Mouse (Mus musculus) hindbrain, embryonic 12.5 days (tissue): Measurements from ENCODE around the gene 0610030E20Rik. TPM values are rescaled to one million over a fixed set of nuclear protein-coding genes. Genes with fewer than 3 reads are reported as not detected.
A peak's percentile ranks its signal among the peaks of the same experiment; 100 is the strongest.

ENCODE experiments used
- ATAC-seq: fragments of 200-750 bp; cut with Nextera tagmentation; 2 replicates; pipeline ENCODE4 v1.8.0; 2017; ENCODE audit warnings: moderate TSS enrichment; ENCODE audit not compliant: low FRiP score
- H3K27ac ChIP-seq: fragments of 300-500 bp; sonication (generic); 2 replicates; pipeline ENCODE4 v1.5.1; 2016; ENCODE audit warnings: mild to moderate bottlenecking
- H3K27me3 ChIP-seq: fragments of 300-500 bp; sonication (generic); 2 replicates; pipeline ENCODE4 v1.6.1; 2016; ENCODE audit warnings: mild to moderate bottlenecking
- H3K36me3 ChIP-seq: fragments of 300-500 bp; sonication (generic); 2 replicates; pipeline ENCODE4 v1.6.1; 2016; ENCODE audit warnings: mild to moderate bottlenecking
- H3K4me1 ChIP-seq: fragments of 300-500 bp; sonication (generic); 2 replicates; pipeline ENCODE4 v1.6.1; 2016
- H3K4me2 ChIP-seq: fragments of 300-500 bp; sonication (generic); replicated peaks from 2 replicates; pipeline ENCODE4 v1.6.1; 2016; ENCODE audit warnings: mild to moderate bottlenecking
- H3K4me3 ChIP-seq: fragments of 300-500 bp; sonication (generic); 2 replicates; pipeline ENCODE4 v1.5.1; 2016; ENCODE audit warnings: mild to moderate bottlenecking
- H3K9ac ChIP-seq: fragments of 300-500 bp; sonication (generic); 2 replicates; pipeline ENCODE4 v1.6.1; 2016; ENCODE audit warnings: mild to moderate bottlenecking, moderate library complexity
- H3K9me3 ChIP-seq: fragments of 300-500 bp; sonication (generic); replicated peaks from 2 replicates; pipeline ENCODE4 v1.6.1; 2016; ENCODE audit warnings: mild to moderate bottlenecking
- WGBS: fragments of 180-500 bp; shearing (Covaris S2); methylation state at CpG from one replicate; pipeline ENCODE4 v1.1.7; 2016; 5-methylcytosine and 5-hydroxymethylcytosine counted together
- polyA plus RNA-seq: library from polyadenylated mRNA; unstranded; fragments of >200 nt; fragmentation: Nextera tagmentation; extraction: Ambion mirVana; gene quantifications from 2 replicates; pipeline ENCODE4 v1.2.1, GENCODE M21; 2016

0610030E20Rik gene
- polyA plus RNA-seq: 26.1 and 28.2 TPM in 2 replicates

DNA sequence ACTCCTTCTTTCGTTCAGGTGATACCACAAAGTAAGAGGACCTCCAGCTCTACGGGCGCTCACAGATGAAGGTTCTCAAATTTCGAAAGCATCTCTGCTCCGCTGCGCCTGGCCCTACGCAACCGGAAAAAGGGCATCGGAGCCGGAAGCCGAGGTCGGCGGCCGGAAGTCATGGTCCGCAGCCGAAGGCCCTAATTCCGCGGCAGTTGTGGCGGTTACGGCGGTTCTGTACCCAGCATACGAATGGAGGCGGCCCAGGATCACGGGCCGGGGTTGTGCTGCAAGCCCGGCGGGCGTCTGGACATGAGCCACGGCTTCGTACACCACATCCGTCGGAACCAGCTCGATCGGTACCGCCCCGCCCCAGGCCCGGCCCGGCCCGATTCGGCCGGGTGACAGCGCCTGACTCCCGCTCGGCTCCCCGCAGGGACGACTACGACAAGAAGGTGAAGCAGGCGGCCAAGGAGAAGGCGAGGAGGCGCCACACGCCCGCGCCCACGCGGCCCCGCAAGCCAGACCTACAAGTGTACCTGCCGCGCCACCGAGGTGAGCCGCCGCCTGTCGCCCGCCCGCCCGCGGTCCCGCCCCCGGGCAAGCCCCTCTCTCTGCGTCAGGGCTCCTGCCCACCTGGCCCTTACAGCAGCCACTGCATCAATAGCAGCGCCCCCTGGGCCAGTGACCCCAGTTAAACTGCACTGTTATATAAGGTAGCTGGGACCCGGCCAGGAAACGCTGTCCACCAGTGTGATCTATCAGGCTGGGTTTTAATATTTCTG, at the start of gene 0610030E20Rik:
Gene 0610030E20Rik, plus strand, starts transcription at position 152 of the 776 bp plus-strand sequence.
- peak; percentile 67 for ATAC-seq
- 0% methylated on average over 72 of the region's 72 CpGs for WGBS

DNA sequence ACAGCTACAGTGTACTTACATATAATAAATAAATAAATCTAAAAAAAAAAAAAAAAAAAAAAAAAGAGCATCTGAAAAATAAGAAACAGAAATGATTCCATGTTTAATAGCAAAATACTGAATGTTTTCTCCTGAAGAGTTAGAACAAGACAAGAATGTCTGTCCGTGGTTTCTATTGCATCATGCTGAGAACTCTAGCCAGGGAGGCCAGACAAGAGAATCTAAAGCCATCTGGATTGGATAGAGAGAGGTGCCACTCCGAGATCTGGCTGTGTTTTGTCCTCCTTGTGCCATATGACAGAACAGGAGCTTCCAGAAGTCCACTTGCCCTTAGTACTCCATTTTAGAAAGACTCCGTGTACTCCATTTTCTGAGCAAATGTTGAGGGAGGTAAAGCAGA, 49.3 kb upstream of the 0610030E20Rik start:
- 72% methylated on average over 3 of the region's 3 CpGs for WGBS
- ATAC-seq: no peak

More for the DNA sequence above, at the start of gene 0610030E20Rik:
- Histone ChIP-seq H3K27me3 (no peaks in the 10 kb centered on the region), H3K36me3 (peaks cover 24% of the 10 kb centered on the region), H3K27ac (peak within 1 kb of the TSS; percentile 83), H3K9me3 (no peaks in the 10 kb centered on the region), H3K4me1 (peaks cover 34% of the 10 kb centered on the region), H3K9ac (peak within 1 kb of the TSS; percentile 91), H3K4me2 (peak within 1 kb of the TSS; percentile 84), H3K4me3 (peak within 1 kb of the TSS; percentile 76)

DNA sequence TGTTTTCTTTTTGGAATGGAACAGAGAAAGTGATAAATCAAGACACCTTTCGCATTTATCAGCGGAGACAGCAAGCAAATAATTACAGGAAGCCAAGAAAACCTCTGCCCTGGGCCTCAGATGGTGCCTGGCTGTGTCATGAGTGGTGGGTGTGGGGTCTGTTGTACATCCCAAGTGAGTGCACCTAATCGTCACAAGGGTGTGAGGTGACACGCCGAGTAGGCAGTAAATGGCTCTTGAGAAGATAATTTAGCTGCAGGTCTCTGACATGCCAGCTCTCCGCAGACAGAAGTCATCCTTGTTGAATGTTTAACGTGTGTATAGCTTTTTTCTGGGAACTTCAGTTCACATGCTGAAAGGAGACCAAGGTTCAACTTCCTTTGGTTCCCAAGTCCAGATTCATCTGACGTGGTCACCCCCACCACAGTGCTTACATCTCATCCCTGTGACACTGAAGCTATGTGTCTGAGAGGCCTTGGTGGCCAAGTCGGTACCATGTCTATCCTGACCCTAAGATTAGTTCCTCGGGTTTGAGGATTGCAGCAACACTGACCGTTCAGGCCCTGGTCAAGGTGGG, 44.7 kb upstream of the 0610030E20Rik start:
- no peak overlapping the region for H3K4me3 ChIP-seq
- ATAC-seq: no peak
- H3K27me3 ChIP-seq: no peaks in the 10 kb centered on the region
- no peaks in the 10 kb centered on the region for H3K9me3 ChIP-seq
- no peaks in the 10 kb centered on the region for H3K36me3 ChIP-seq
- no peak overlapping the region for H3K9ac ChIP-seq
- WGBS: 91% methylated on average over 11 of the region's 11 CpGs
- H3K4me1 ChIP-seq: no peaks in the 10 kb centered on the region
- no peak overlapping the region for H3K27ac ChIP-seq
- no peak overlapping the region for H3K4me2 ChIP-seq

More for the DNA sequence above, 49.3 kb upstream of the 0610030E20Rik start:
- H3K4me1 ChIP-seq: no peaks in the 10 kb centered on the region
- H3K9ac ChIP-seq: no peak overlapping the region
- H3K36me3 ChIP-seq: no peaks in the 10 kb centered on the region
- H3K4me2 ChIP-seq: no peak overlapping the region
- no peak overlapping the region for H3K27ac ChIP-seq
- no peaks in the 10 kb centered on the region for H3K9me3 ChIP-seq
- H3K27me3 ChIP-seq: no peaks in the 10 kb centered on the region
- H3K4me3 ChIP-seq: no peak overlapping the region

DNA sequence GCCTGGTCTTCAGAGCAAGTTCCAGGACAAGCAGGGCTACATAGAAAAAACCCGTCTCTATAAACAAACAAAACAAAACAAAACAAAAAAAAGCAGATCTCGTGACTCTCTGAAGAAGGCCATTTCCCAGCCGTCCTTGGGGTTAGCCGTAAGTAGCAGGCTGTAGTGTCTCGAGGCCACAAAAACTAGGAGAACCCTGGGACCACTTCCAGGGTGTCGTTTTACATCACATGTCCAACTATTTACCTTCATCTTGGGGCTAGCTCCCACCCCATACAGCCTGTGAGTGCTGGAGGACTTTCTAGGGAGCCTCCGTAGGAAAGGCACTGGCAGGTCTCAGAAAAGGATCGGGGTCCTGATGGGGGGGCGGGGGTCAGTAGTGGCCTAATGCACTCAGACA, 43.6 kb upstream of the 0610030E20Rik start:
- ATAC-seq: no peak
- H3K4me2 ChIP-seq: no peak overlapping the region
- H3K9ac ChIP-seq: no peak overlapping the region
- no peaks in the 10 kb centered on the region for H3K4me1 ChIP-seq
- no peak overlapping the region for H3K27ac ChIP-seq
- no peaks in the 10 kb centered on the region for H3K36me3 ChIP-seq
- no peaks in the 10 kb centered on the region for H3K9me3 ChIP-seq
- H3K4me3 ChIP-seq: no peak overlapping the region
- 55% methylated on average over 9 of the region's 9 CpGs for WGBS
- H3K27me3 ChIP-seq: no peaks in the 10 kb centered on the region

DNA sequence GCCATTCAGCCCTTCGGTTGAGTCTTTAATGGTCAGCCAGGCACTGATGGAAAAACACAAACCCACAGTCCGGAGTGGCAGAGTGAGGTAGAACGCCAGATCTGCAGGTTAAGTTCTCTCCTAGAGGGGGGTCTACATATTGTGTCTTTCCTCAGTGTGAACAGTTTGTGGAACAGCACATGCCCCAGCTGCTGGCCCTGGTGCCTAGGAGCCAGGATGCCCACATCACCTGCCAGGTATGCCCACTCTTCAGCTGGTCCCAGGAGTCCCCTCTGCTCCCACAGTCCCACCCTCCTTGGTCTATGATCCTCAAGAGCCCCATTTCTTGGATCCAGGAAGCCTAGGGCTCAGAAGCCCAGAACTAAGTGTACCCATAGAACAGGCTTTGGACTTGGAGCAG, 34.9 kb upstream of the 0610030E20Rik start:
- Histone ChIP-seq H3K4me2 (no peak overlapping the region), H3K4me3 (no peak overlapping the region), H3K27me3 (no peaks in the 10 kb centered on the region), H3K27ac (no peak overlapping the region), H3K9me3 (no peaks in the 10 kb centered on the region), H3K9ac (no peak overlapping the region), H3K4me1 (no peaks in the 10 kb centered on the region), H3K36me3 (peaks cover 31% of the 10 kb centered on the region)
- no peak for ATAC-seq
- WGBS: 91% methylated on average over 3 of the region's 3 CpGs

DNA sequence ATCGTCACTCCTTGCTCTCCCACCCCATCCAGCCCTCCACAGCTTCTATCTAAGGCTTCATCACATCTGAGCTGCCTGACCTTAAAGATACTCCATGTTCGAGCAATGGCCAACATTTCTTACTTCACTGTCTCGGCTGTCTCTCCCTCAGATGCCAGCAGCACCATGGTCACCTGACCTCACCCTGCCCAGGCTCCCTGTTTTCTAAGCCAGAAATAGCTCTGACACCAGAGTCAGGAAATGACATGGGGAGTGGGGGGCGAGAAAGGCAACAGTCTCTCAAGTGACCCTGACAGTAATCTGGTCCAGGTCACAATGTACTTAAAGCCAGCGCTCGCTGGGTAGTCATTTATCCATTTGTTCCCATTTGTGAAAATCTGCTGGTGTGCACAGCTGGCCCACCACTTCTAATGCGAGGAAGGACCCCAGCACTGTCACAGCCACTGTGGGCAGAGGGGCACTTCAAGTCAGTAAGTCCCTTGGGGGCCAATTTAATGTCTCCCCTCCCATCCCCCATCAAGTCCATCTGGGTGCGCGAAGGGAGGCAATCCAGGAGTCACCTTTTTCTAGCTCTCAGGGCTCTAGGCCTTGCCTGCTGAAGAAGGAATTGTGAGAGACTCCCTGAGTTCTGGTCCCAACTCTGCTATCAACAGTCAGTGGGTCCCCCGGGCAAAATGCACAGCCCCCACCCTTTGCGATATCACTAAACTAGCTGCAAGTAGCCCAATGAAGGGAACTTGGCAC, 33.8 kb upstream of the 0610030E20Rik start:
- Histone ChIP-seq H3K4me2 (no peak overlapping the region), H3K27ac (no peak overlapping the region), H3K27me3 (no peaks in the 10 kb centered on the region), H3K36me3 (peaks cover 41% of the 10 kb centered on the region), H3K4me1 (no peaks in the 10 kb centered on the region), H3K4me3 (no peak overlapping the region), H3K9me3 (no peaks in the 10 kb centered on the region), H3K9ac (no peak overlapping the region)
- WGBS: 82% methylated on average over 11 of the region's 11 CpGs
- ATAC-seq: no peak

DNA sequence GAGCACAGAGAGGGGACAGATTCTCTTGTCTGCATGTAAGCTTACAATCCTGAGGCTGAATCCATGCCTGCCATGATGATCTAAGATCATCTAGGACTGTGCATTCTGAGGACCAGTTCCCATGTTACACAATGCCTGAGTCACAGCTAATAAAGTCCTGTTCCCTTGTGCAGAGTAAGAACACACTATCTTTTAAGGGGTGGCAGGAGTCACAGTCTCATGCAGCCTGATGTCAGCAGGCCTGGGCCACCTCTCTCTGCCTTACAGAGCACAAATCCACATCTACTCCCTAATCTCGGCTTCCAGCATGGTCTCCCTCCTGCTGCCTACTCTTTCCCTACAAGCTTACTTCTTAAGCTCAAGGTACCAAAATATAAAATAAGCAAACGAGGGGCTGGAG, 31.7 kb upstream of the 0610030E20Rik start:
- Histone ChIP-seq H3K27ac (no peak overlapping the region), H3K27me3 (no peaks in the 10 kb centered on the region), H3K4me3 (no peak overlapping the region), H3K9me3 (no peaks in the 10 kb centered on the region), H3K9ac (no peak overlapping the region), H3K36me3 (peaks cover 62% of the 10 kb centered on the region), H3K4me2 (no peak overlapping the region), H3K4me1 (no peaks in the 10 kb centered on the region)
- 84% methylated on average over 2 of the region's 2 CpGs for WGBS
- ATAC-seq: no peak

DNA sequence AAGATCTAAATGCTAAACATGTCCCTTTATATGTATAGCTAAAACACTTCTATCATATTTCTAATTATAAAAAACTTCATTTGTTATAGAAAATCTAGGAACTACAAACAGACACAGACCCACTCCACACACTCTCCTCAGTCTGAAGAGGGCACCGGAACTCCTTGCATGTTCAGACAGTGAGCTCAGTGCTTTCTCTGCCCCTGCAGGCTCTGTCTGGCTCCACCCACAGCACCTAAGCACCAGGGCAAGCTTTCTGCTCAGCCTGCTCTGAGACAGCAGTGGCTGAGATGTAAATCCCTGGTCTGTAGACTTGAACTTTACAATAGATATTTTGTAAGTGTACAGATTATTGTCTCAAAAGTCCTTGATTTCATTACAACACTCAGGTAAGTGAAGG, 31.1 kb upstream of the 0610030E20Rik start:
- no peak for ATAC-seq
- Histone ChIP-seq H3K27me3 (no peaks in the 10 kb centered on the region), H3K9ac (no peak overlapping the region), H3K4me3 (no peak overlapping the region), H3K36me3 (peaks cover 69% of the 10 kb centered on the region), H3K4me1 (no peaks in the 10 kb centered on the region), H3K4me2 (no peak overlapping the region), H3K27ac (no peak overlapping the region), H3K9me3 (no peaks in the 10 kb centered on the region)
- 85% methylated on average over 1 of the region's 1 CpGs for WGBS

DNA sequence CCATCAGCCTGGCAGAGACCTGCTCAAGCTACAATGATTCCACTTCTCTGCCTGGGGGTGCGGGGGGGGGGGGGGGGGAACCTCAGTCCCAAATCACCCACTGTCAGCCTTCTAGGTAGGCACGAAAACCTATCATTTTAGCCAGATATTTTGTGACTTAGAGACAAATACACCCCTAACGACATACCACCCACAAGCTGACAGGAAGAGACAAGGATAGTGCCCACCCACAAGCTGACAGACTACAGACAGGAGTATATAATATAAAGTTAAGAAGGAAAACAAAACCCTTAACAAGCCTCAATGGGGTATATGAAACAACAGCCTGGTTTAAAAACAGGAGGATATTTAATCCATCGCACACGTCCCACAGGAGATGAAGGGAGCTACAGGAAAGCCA, 28.7 kb upstream of the 0610030E20Rik start:
- H3K4me3 ChIP-seq: no peak overlapping the region
- no peaks in the 10 kb centered on the region for H3K4me1 ChIP-seq
- no peaks in the 10 kb centered on the region for H3K9me3 ChIP-seq
- no peak for ATAC-seq
- no peak overlapping the region for H3K4me2 ChIP-seq
- H3K27ac ChIP-seq: no peak overlapping the region
- H3K27me3 ChIP-seq: no peaks in the 10 kb centered on the region
- WGBS: 86% methylated on average over 5 of the region's 5 CpGs
- no peak overlapping the region for H3K9ac ChIP-seq
- H3K36me3 ChIP-seq: peaks cover 81% of the 10 kb centered on the region

DNA sequence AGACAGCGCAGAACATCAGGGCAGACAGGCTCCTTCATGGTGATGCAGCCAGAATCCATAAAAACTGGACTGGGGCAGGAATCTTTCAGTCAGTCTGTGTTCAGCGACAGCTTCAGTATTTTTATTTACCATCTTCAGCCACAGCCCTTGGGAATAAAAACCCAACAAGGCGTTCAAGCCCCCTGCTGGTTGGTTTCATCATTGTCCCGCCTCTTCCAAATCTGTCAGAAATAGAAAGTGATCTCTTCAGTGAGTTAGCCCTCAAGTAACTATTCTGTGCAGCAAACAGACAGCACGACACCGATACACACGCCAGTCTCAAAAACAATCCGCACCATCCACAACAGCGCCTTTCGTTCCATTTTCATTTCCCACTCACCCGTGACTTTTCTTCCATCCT, 28.1 kb upstream of the 0610030E20Rik start:
- H3K4me1 ChIP-seq: no peaks in the 10 kb centered on the region
- no peaks in the 10 kb centered on the region for H3K9me3 ChIP-seq
- no peaks in the 10 kb centered on the region for H3K27me3 ChIP-seq
- no peak overlapping the region for H3K4me3 ChIP-seq
- H3K36me3 ChIP-seq: peaks cover 85% of the 10 kb centered on the region
- H3K4me2 ChIP-seq: no peak overlapping the region
- ATAC-seq: no peak
- WGBS: 84% methylated on average over 11 of the region's 11 CpGs
- no peak overlapping the region for H3K9ac ChIP-seq
- H3K27ac ChIP-seq: no peak overlapping the region

DNA sequence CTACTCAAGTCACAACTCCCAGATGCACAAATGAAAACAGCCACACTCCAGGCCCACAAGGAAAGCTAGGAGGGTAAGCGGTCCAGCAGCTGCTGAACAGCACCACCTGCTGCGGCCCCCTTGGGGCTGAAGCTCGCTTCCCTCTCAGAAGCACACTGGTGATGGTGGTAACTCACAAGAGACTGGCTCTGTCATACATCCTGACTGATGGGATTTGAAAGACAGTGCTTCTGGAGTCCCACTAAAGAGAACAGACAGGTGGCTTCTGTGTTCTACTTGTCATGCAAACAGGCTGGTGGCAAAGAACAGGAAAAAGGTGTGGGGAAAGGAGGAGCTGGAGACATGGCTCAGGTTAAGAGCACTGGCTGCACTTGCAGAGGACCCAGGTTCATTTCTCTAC, 24.2 kb upstream of the 0610030E20Rik start:
- H3K36me3 ChIP-seq: peaks cover 94% of the 10 kb centered on the region
- 89% methylated on average over 3 of the region's 3 CpGs for WGBS

DNA sequence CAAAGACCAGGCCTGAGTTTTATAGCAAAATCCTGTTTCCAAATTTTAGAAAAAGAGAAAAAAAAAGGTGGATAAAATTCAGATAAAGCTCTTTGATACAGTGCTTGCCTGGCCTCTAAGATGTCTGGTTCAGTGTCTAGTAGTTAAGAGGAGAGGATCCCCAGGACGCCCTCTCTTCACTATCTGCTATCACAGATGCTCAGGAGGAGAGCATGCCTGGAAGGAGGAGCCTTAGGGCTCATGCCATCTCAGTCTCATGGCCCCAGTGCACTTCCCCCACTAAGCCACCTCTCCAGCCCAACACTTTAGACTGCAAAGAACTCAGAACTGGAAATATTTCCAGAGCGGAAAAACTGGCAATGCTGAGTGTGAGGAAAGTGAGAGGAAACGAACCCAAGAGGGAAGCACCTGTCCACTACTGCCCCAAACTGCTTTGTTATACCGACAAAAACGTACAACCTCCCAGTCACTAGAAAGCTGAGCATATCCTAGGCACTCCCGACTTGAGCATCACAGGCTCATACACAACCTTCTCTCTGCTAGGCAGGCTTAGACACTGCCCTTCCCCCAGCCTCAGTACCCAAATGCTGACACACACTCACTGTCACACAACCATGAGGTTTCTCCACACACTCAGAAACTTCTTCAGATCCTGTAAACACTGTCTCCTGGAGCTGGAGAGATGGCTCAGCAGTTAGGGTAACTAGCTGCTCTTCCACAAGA, 23.2 kb upstream of the 0610030E20Rik start:
- ATAC-seq: no peak
- Histone ChIP-seq H3K4me2 (no peak overlapping the region), H3K9me3 (no peaks in the 10 kb centered on the region), H3K4me3 (no peak overlapping the region), H3K27me3 (no peaks in the 10 kb centered on the region), H3K27ac (no peak overlapping the region), H3K9ac (no peak overlapping the region), H3K36me3 (peaks cover 94% of the 10 kb centered on the region), H3K4me1 (no peaks in the 10 kb centered on the region)
- WGBS: 94% methylated on average over 6 of the region's 6 CpGs

More for the DNA sequence above, 24.2 kb upstream of the 0610030E20Rik start:
- Histone ChIP-seq H3K4me1 (no peaks in the 10 kb centered on the region), H3K4me2 (no peak overlapping the region), H3K9ac (no peak overlapping the region), H3K4me3 (no peak overlapping the region), H3K27ac (no peak overlapping the region), H3K9me3 (no peaks in the 10 kb centered on the region), H3K27me3 (no peaks in the 10 kb centered on the region)
- no peak for ATAC-seq
